Mouse (Mus musculus): ENCODE results near the gene Srm. TPM values are rescaled to one million over a fixed set of nuclear protein-coding genes. Genes with fewer than 3 reads are reported as not detected.

The Srm gene
- polyA plus RNA-seq, 1 experiment = 103 TPM

GRCm38 (mm10) chr4:148643291-148644156 lies 52.2 kb downstream of the Srm start, which contains the start of gene Gm572:
Gene Gm572, plus strand, starts transcription at chr4:148643317.
- TF ChIP-seq POLR2AphosphoS2 (IDR thresholded peaks at IDR 0.05; ENCODE audit: insufficient read length, low read depth) (no peak), MYOD1 (IDR thresholded peaks at IDR 0.05; ENCODE audit: control insufficient read depth in 1 of 3, insufficient read length in 2 of 3, low read depth in 2 of 3) (peak in 2 of 3 experiments; percentile 84 to 87), MYOG (IDR thresholded peaks at IDR 0.05; ENCODE audit: control insufficient read depth in 1 of 3, insufficient read depth in 1 of 3, insufficient read length in 2 of 3, low read depth in 2 of 3) (peak in 1 of 3 experiments; percentile 15), CEBPB (IDR thresholded peaks at IDR 0.05; ENCODE audit: insufficient read depth, poor library complexity, severe bottlenecking) (no peak)
- H3K79me2 ChIP-seq (ENCODE audit: control insufficient read depth, insufficient read depth) = no peaks in the 10 kb centered on the region
- no peak within 1 kb of the TSS for H3ac ChIP-seq (ENCODE audit: control insufficient read depth, insufficient read length)
- no peaks in the 10 kb centered on the region for H3K27me3 ChIP-seq (ENCODE audit: control insufficient read depth, insufficient read depth, insufficient read length)
- no peak within 1 kb of the TSS for H3K4me3 ChIP-seq
- peak within 1 kb of the TSS; percentile 27 for H3K4me2 ChIP-seq (ENCODE audit: low read depth)
- no peaks in the 10 kb centered on the region for H3K36me3 ChIP-seq (ENCODE audit: control insufficient read depth, insufficient read depth)

- no peak overlapping the region for H3K4me3 ChIP-seq
- H3K79me2 ChIP-seq (ENCODE audit: control insufficient read depth, insufficient read depth) = no peaks in the 10 kb centered on the region
- H3ac ChIP-seq (ENCODE audit: control insufficient read depth, insufficient read length) = no peak overlapping the region
- H3K4me2 ChIP-seq (ENCODE audit: low read depth) = peak overlapping the region; percentile 27
- no peaks in the 10 kb centered on the region for H3K36me3 ChIP-seq (ENCODE audit: control insufficient read depth, insufficient read depth)
- TF ChIP-seq USF1 (IDR thresholded peaks at IDR 0.05; ENCODE audit: low read depth) = no peak
- H3K27me3 ChIP-seq (ENCODE audit: control insufficient read depth, insufficient read depth, insufficient read length) = no peaks in the 10 kb centered on the region
These were observed 52.8 kb downstream of the Srm start for GRCm38 (mm10) chr4:148644157-148644511.

Other genes starting within 250 kb of the Srm start
- gene Ubiad1, start 146.7 kb upstream of the Srm start, polyA plus RNA-seq (2012; fragmentation: generic; extraction: Trizol) = 22.6 TPM
- 29.7 TPM for gene Mtor, start 142.9 kb upstream of the Srm start, polyA plus RNA-seq (2012; fragmentation: generic; extraction: Trizol)
- gene Angptl7, start 91.0 kb upstream of the Srm start, polyA plus RNA-seq (2012; fragmentation: generic; extraction: Trizol) = 0.01 TPM
- 37.0 TPM for gene Exosc10, start 33.1 kb upstream of the Srm start, polyA plus RNA-seq (2012; fragmentation: generic; extraction: Trizol)
- gene Masp2, start 11.1 kb downstream of the Srm start, polyA plus RNA-seq (2012; fragmentation: generic; extraction: Trizol) = 0.43 TPM
- gene Tardbp, start 35.5 kb downstream of the Srm start, polyA plus RNA-seq (2012; fragmentation: generic; extraction: Trizol) = 109 TPM
- gene Gm572, start 51.8 kb downstream of the Srm start, polyA plus RNA-seq (2012; fragmentation: generic; extraction: Trizol) = 0.16 TPM
- 11.1 TPM for gene Casz1, start 212.9 kb downstream of the Srm start, polyA plus RNA-seq (2012; fragmentation: generic; extraction: Trizol)

Data from myocyte (in vitro differentiated cells).